Mouse (Mus musculus) limb, embryonic 11.5 days (tissue): ENCODE results near the gene Hint2. TPM values are rescaled to one million over a fixed set of nuclear protein-coding genes. Genes with fewer than 3 reads are reported as not detected.

Experiments used
- ATAC-seq: fragments of 200-750 bp; cut with Nextera tagmentation; 2 replicates; pipeline ENCODE4 v1.8.0; 2017; ENCODE audit warnings: low read depth; ENCODE audit not compliant: insufficient number of reproducible peaks, low FRiP score, low TSS enrichment
- DNase-seq: peaks from one replicate; pipeline ENCODE4 v3.0.0-alpha.2; 2015; ENCODE audit warnings: low spot score
- H3K27ac ChIP-seq: fragments of 300-500 bp; sonication (generic); replicated peaks from 2 replicates; pipeline ENCODE4 v1.5.1; 2014; ENCODE audit warnings: low read depth, mild to moderate bottlenecking, low read length
- H3K27me3 ChIP-seq: fragments of 300-500 bp; sonication (generic); 2 replicates; pipeline ENCODE4 v1.6.1; 2014; ENCODE audit warnings: mild to moderate bottlenecking, low read length, mixed read lengths; ENCODE audit not compliant: control insufficient read depth, insufficient read depth
- H3K36me3 ChIP-seq: fragments of 300-500 bp; sonication (generic); 2 replicates; pipeline ENCODE4 v1.6.1; 2014; ENCODE audit warnings: mild to moderate bottlenecking, low read length, moderate library complexity, mixed read lengths; ENCODE audit not compliant: control insufficient read depth, insufficient read depth
- H3K4me1 ChIP-seq: fragments of 300-500 bp; sonication (generic); 2 replicates; pipeline ENCODE4 v1.6.1; 2014; ENCODE audit warnings: low read length, mixed read lengths; ENCODE audit not compliant: control insufficient read depth, insufficient read depth
- H3K4me2 ChIP-seq: fragments of 300-500 bp; sonication (generic); 2 replicates; pipeline ENCODE4 v1.6.1; 2014; ENCODE audit warnings: low read depth, mild to moderate bottlenecking, moderate library complexity; ENCODE audit not compliant: severe bottlenecking
- H3K4me3 ChIP-seq: fragments of 300-500 bp; sonication (generic); 2 replicates; pipeline ENCODE4 v1.5.1; 2014; ENCODE audit warnings: low read depth, low read length
- H3K9ac ChIP-seq: fragments of 300-500 bp; sonication (generic); 2 replicates; pipeline ENCODE4 v1.6.1; 2014; ENCODE audit warnings: mild to moderate bottlenecking, low read length
- H3K9me3 ChIP-seq: fragments of 300-500 bp; sonication (generic); 2 replicates; pipeline ENCODE4 v1.6.1; 2016; ENCODE audit warnings: low read length; ENCODE audit not compliant: control insufficient read depth
- WGBS: fragments of 180-500 bp; shearing (Covaris S2); extraction: QIAGEN DNeasy Blood & Tissue Kit; methylation state at CpG from one replicate; pipeline ENCODE4 v1.1.7; 2014; 5-methylcytosine and 5-hydroxymethylcytosine counted together
- polyA plus RNA-seq: library from polyadenylated mRNA; unstranded; fragments of >200 nt; fragmentation: Nextera tagmentation; extraction: Ambion mirVana; gene quantifications from 2 replicates; pipeline ENCODE4 v1.2.1, GENCODE M21; 2014

Hint2 gene
- polyA plus RNA-seq, 1 experiment from 2014 or later: 71.4 TPM

GRCm38 (mm10) chr4:43631046-43631955 lies 25.0 kb downstream of the Hint2 start, which contains the start of gene Npr2:
Gene Npr2, plus strand, starts transcription at chr4:43631935.
- Histone ChIP-seq H3K27ac (no peak within 1 kb of the TSS), H3K9me3 (no peaks in the 10 kb centered on the region), H3K9ac (peak within 1 kb of the TSS; percentile 89), H3K36me3 (no peaks in the 10 kb centered on the region), H3K4me3 (peak within 1 kb of the TSS; percentile 53), H3K4me1 (peaks cover 12% of the 10 kb centered on the region), H3K27me3 (peaks cover 5% of the 10 kb centered on the region; the same call in 1 of the 2 replicates), H3K4me2 (peak within 1 kb of the TSS; percentile 90)
- DNase-seq: peak; percentile 68
- WGBS: under 1% methylated on average over 37 of the region's 70 CpGs
- ATAC-seq: 0 out of 2 replicates have a peak, but pooled peaks have one; percentile 40

GRCm38 (mm10) chr4:43630671-43631045 lies 25.6 kb downstream of the Hint2 start:
- no peak overlapping the region for H3K9ac ChIP-seq
- H3K27me3 ChIP-seq: peaks cover 5% of the 10 kb centered on the region; the same call in 1 of the 2 replicates
- H3K36me3 ChIP-seq: no peaks in the 10 kb centered on the region
- peaks cover 12% of the 10 kb centered on the region for H3K4me1 ChIP-seq
- DNase-seq (no peak), ATAC-seq (no peak)
- H3K27ac ChIP-seq: no peak overlapping the region
- H3K4me2 ChIP-seq: peak overlapping the region; percentile 90
- H3K9me3 ChIP-seq: no peaks in the 10 kb centered on the region; the same call in 1 of the 2 replicates
- H3K4me3 ChIP-seq: peak overlapping the region; percentile 53
- 21% methylated on average over 5 of the region's 5 CpGs for WGBS

- DNase-seq (peak; percentile 82), ATAC-seq (0 out of 2 replicates have a peak, but pooled peaks have one; percentile 11)
- H3K4me2 ChIP-seq: no peak overlapping the region
- peaks cover 12% of the 10 kb centered on the region for H3K4me1 ChIP-seq
- H3K36me3 ChIP-seq: no peaks in the 10 kb centered on the region
- H3K27ac ChIP-seq: no peak overlapping the region
- 8% methylated on average over 5 of the region's 5 CpGs for WGBS
- peaks cover 4% of the 10 kb centered on the region; the same call in 1 of the 2 replicates for H3K9me3 ChIP-seq
- H3K27me3 ChIP-seq: peaks cover 5% of the 10 kb centered on the region; the same call in 1 of the 2 replicates
- H3K9ac ChIP-seq: no peak overlapping the region
- H3K4me3 ChIP-seq: no peak overlapping the region
Observed at GRCm38 (mm10) chr4:43630030-43630581, 26.2 kb downstream of the Hint2 start.

GRCm38 (mm10) chr4:43629106-43629817 lies 27.0 kb downstream of the Hint2 start:
- H3K27me3 ChIP-seq: peaks cover 5% of the 10 kb centered on the region; the same call in 1 of the 2 replicates
- H3K36me3 ChIP-seq: no peaks in the 10 kb centered on the region
- H3K4me2 ChIP-seq: no peak overlapping the region
- peaks cover 12% of the 10 kb centered on the region for H3K4me1 ChIP-seq
- 41% methylated on average over 20 of the region's 20 CpGs for WGBS
- no peak overlapping the region for H3K4me3 ChIP-seq
- H3K9me3 ChIP-seq: peaks cover 4% of the 10 kb centered on the region; the same call in 1 of the 2 replicates
- ATAC-seq: no peak
- DNase-seq: no peak
- H3K27ac ChIP-seq: no peak overlapping the region
- H3K9ac ChIP-seq: no peak overlapping the region

- ATAC-seq (no peak), DNase-seq (no peak)
- WGBS: 77% methylated on average over 4 of the region's 4 CpGs
- no peaks in the 10 kb centered on the region for H3K4me1 ChIP-seq
- no peak overlapping the region for H3K27ac ChIP-seq
- H3K36me3 ChIP-seq: no peaks in the 10 kb centered on the region
- no peaks in the 10 kb centered on the region for H3K27me3 ChIP-seq
- peaks cover under 1% of the 10 kb centered on the region; the same call in 1 of the 2 replicates for H3K9me3 ChIP-seq
- H3K4me3 ChIP-seq: no peak overlapping the region
- no peak overlapping the region for H3K9ac ChIP-seq
- H3K4me2 ChIP-seq: no peak overlapping the region
Observed at GRCm38 (mm10) chr4:43620146-43620778, 36.0 kb downstream of the Hint2 start.

GRCm38 (mm10) chr4:43613060-43613730 lies 43.1 kb downstream of the Hint2 start:
- Histone ChIP-seq H3K9me3 (no peaks in the 10 kb centered on the region), H3K4me2 (no peak overlapping the region), H3K36me3 (no peaks in the 10 kb centered on the region), H3K4me3 (no peak overlapping the region), H3K27me3 (no peaks in the 10 kb centered on the region), H3K4me1 (no peaks in the 10 kb centered on the region), H3K27ac (no peak overlapping the region), H3K9ac (no peak overlapping the region)
- ATAC-seq (no peak), DNase-seq (no peak)
- 68% methylated on average over 3 of the region's 3 CpGs for WGBS

GRCm38 (mm10) chr4:43612534-43612933 lies 43.7 kb downstream of the Hint2 start:
- no peaks in the 10 kb centered on the region for H3K4me1 ChIP-seq
- no peaks in the 10 kb centered on the region for H3K27me3 ChIP-seq
- H3K9ac ChIP-seq: no peak overlapping the region
- no peaks in the 10 kb centered on the region for H3K9me3 ChIP-seq
- 83% methylated on average over 10 of the region's 10 CpGs for WGBS
- H3K4me2 ChIP-seq: no peak overlapping the region
- no peak overlapping the region for H3K4me3 ChIP-seq
- no peak overlapping the region for H3K27ac ChIP-seq
- no peak for ATAC-seq
- DNase-seq: no peak
- H3K36me3 ChIP-seq: no peaks in the 10 kb centered on the region
